Mouse (Mus musculus) heart, postnatal 0 days (tissue): Measurements from ENCODE around the gene Fam53b. TPM values are rescaled to one million over a fixed set of nuclear protein-coding genes. Genes with fewer than 3 reads are reported as not detected.

Experiments
- ATAC-seq: fragments of 200-750 bp; cut with Nextera tagmentation; 2 replicates; pipeline ENCODE4 v1.8.0; 2017; ENCODE audit warnings: low read depth, moderate number of reproducible peaks, moderate library complexity; ENCODE audit not compliant: insufficient read depth
- DNase-seq: peaks from one replicate; pipeline ENCODE4 v3.0.0-alpha.2; 2016; ENCODE audit warnings: low spot score
- H3K27ac ChIP-seq: fragments of 300-500 bp; sonication (generic); 2 replicates; pipeline ENCODE4 v1.5.1; 2014; ENCODE audit warnings: low read depth, mild to moderate bottlenecking
- H3K27me3 ChIP-seq: fragments of 300-500 bp; sonication (generic); 2 replicates; pipeline ENCODE4 v1.6.1; 2014; ENCODE audit warnings: low read length, mixed read lengths; ENCODE audit not compliant: control insufficient read depth, insufficient read depth
- H3K36me3 ChIP-seq: fragments of 300-500 bp; sonication (generic); replicated peaks from 2 replicates; pipeline ENCODE4 v1.6.1; 2014; ENCODE audit warnings: low read length, mixed read lengths; ENCODE audit not compliant: control insufficient read depth, insufficient read depth
- H3K4me1 ChIP-seq: fragments of 300-500 bp; sonication (generic); 2 replicates; pipeline ENCODE4 v1.6.1; 2014; ENCODE audit warnings: antibody characterized with exemption; ENCODE audit not compliant: control insufficient read depth, insufficient read depth
- H3K4me2 ChIP-seq: fragments of 300-500 bp; sonication (generic); 2 replicates; pipeline ENCODE4 v1.6.1; 2014; ENCODE audit warnings: low read depth, mild to moderate bottlenecking, low read length, moderate library complexity
- H3K4me3 ChIP-seq: fragments of 300-500 bp; sonication (generic); 2 replicates; pipeline ENCODE4 v1.5.1; 2014; ENCODE audit warnings: low read depth, low read length
- H3K9ac ChIP-seq: fragments of 300-500 bp; sonication (generic); replicated peaks from 2 replicates; pipeline ENCODE4 v1.6.1; 2014; ENCODE audit warnings: low read depth, low read length, mixed read lengths
- H3K9me3 ChIP-seq: fragments of 300-500 bp; sonication (generic); replicated peaks from 2 replicates; pipeline ENCODE4 v1.6.1; 2016; ENCODE audit warnings: low read length; ENCODE audit not compliant: control insufficient read depth
- CTCF ChIP-seq: IDR thresholded peaks from 2 replicates; pipeline ENCODE4 v1.5.1; 2016; ENCODE audit warnings: antibody characterized with exemption, control low read depth, low read depth
- EP300 ChIP-seq: IDR thresholded peaks from 2 replicates; pipeline ENCODE4 v1.6.1; 2016; ENCODE audit warnings: antibody characterized with exemption, low read depth
- WGBS: fragments of 180-500 bp; shearing (Covaris S2); extraction: QIAGEN DNeasy Blood & Tissue Kit; methylation state at CpG from one replicate; pipeline ENCODE4 v1.1.7; 2014; 5-methylcytosine and 5-hydroxymethylcytosine counted together
- polyA plus RNA-seq: library from polyadenylated mRNA; unstranded; fragments of >200 nt; fragmentation: Nextera tagmentation; extraction: Ambion mirVana; gene quantifications from 2 replicates; pipeline ENCODE4 v1.2.1, GENCODE M21; 2015
- total RNA-seq: library from RNA; depleted of rRNA; stranded (reverse); fragments of >200 nt; gene quantifications from 2 replicates; pipeline ENCODE4 v1.2.3, GENCODE M21; 2014; ENCODE audit warnings: low replicate concordance

Fam53b gene
- total and polyA plus RNA-seq, 2 experiments from 2014 or later = 13.1 to 18.6 TPM

- H3K4me3 ChIP-seq = no peak overlapping the region
- no peak overlapping the region for H3K9ac ChIP-seq
- no peak overlapping the region for H3K27ac ChIP-seq
- TF ChIP-seq CTCF (no peak), EP300 (no peak)
- H3K36me3 ChIP-seq = 0 out of 2 replicates have a peak, but pooled peaks cover 3% of the 10 kb centered on the region
- H3K27me3 ChIP-seq = no peaks in the 10 kb centered on the region
- no peaks in the 10 kb centered on the region for H3K9me3 ChIP-seq
- peaks cover 21% of the 10 kb centered on the region for H3K4me1 ChIP-seq
- ATAC-seq = no peak
- H3K4me2 ChIP-seq = no peak overlapping the region
- no peak for DNase-seq
- 87% methylated on average over 6 of the region's 6 CpGs for WGBS
These were observed 82.1 kb downstream of the Fam53b start for GRCm38 (mm10) chr7:132731558-132731957.

DNA sequence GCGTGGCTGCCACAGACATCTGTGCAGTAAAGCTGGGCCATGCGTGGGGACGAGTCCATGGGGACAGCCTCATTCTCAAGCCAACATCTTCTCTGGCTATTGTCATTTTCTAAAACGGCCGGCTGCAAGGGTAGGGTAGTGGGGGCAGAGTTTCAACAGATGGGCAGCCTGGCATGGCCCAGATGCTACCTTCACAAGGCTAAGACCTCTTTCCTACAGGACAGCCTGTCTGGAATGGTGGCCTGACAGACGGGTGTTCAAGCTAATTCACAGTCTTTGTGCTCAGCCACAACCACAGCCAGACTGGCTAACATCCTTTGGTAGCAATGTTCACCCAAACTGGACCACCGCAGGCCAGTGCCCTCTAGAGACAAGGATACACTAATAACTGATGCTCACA lies 83.2 kb downstream of the Fam53b start:
- no peak overlapping the region for H3K4me2 ChIP-seq
- no peak overlapping the region for H3K9ac ChIP-seq
- no peak overlapping the region for H3K4me3 ChIP-seq
- no peaks in the 10 kb centered on the region for H3K9me3 ChIP-seq
- no peak for ATAC-seq
- H3K27ac ChIP-seq = no peak overlapping the region
- TF ChIP-seq EP300 (no peak), CTCF (no peak)
- peaks cover 11% of the 10 kb centered on the region for H3K4me1 ChIP-seq
- H3K36me3 ChIP-seq = 0 out of 2 replicates have a peak, but pooled peaks cover 3% of the 10 kb centered on the region
- 80% methylated on average over 7 of the region's 7 CpGs for WGBS
- H3K27me3 ChIP-seq = no peaks in the 10 kb centered on the region
- DNase-seq = no peak

- WGBS = 77% methylated on average over 4 of the region's 4 CpGs
- no peak overlapping the region for H3K9ac ChIP-seq
- no peak overlapping the region for H3K4me3 ChIP-seq
- ATAC-seq (peak; percentile 30; the same call in 1 of the 2 replicates), DNase-seq (no peak)
- no peak for TF ChIP-seq CTCF
- TF ChIP-seq EP300 = no peak
- H3K27ac ChIP-seq = no peak overlapping the region
- 0 out of 2 replicates have a peak, but pooled peaks cover 3% of the 10 kb centered on the region for H3K36me3 ChIP-seq
- H3K9me3 ChIP-seq = no peaks in the 10 kb centered on the region
- H3K27me3 ChIP-seq = no peaks in the 10 kb centered on the region
- H3K4me2 ChIP-seq = no peak overlapping the region
- peaks cover 9% of the 10 kb centered on the region for H3K4me1 ChIP-seq
These were observed 84.4 kb downstream of the Fam53b start for GRCm38 (mm10) chr7:132729093-132729831.

DNA sequence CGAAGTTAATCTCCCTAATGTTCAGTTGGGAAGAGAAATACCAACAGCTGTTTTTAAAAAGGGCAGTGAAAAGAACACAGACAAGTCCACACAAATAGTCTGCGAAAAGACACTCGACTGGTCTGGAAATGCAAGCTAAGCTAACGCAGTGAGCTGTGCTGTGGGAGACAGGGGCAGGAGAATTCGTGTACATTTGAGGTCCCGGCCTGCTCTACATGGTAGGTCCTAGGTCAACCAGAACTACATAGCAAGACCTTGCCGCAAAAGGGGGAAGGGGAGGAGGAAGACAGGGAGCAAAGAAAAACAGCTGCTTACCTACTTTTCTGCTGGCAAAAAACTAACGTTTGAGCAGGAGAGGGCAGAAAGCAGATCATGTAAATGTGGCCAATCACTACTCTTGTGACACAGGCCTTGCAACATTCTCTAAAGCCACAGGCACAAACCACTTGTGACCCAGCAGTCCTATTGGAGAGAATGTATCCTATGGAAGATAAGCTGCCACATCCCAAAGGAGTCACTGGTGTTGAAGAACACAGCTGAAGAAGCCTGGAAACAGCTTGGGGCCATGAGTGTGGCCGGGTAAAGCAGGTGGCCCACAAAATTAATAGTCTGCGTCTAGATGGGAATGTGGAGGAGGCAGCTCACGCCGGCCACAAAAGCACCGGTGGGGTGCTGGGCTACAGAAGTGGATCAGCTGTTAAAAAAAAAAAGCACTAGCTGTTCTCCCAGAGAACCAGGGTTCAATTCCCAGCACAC lies 87.4 kb downstream of the Fam53b start:
- ATAC-seq (no peak), DNase-seq (no peak)
- no peaks in the 10 kb centered on the region for H3K27me3 ChIP-seq
- H3K4me1 ChIP-seq = peaks cover 25% of the 10 kb centered on the region
- no peaks in the 10 kb centered on the region for H3K9me3 ChIP-seq
- TF ChIP-seq CTCF (no peak), EP300 (no peak)
- H3K27ac ChIP-seq = peak overlapping the region; percentile 3; the same call in 1 of the 2 replicates
- 0 out of 2 replicates have a peak, but pooled peaks cover 3% of the 10 kb centered on the region for H3K36me3 ChIP-seq
- no peak overlapping the region for H3K4me3 ChIP-seq
- no peak overlapping the region for H3K9ac ChIP-seq
- 79% methylated on average over 13 of the region's 13 CpGs for WGBS
- H3K4me2 ChIP-seq = no peak overlapping the region

DNA sequence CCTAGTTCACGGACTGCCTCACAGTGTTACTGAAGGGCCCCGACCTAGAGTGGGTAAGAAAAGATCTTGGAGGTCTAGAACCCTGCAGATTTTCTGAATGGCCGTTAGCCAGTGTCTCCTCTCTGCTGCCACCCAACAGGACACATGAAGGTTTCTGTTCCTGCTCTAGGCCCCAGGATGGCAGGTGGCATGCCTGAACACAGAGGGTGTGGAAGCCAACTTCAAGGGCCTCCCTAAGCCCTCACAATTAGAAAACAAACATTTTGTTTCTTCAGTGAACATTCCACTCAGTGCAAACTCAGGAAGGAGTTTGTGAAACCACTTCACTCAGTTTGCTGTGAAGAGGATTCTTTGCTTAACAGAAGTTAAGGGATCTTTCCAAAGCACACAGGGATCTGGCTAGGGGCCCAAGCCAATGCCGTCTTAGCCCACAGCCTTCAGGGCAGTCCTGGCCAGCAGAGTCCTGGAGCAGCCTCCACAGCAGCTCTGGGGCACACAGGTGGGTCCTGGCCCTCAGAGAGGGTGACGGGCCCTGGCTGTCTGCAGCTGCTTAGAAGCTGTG lies 89.1 kb downstream of the Fam53b start:
- Histone ChIP-seq H3K4me1 (peaks cover 25% of the 10 kb centered on the region), H3K36me3 (0 out of 2 replicates have a peak, but pooled peaks cover 3% of the 10 kb centered on the region), H3K4me2 (no peak overlapping the region), H3K4me3 (no peak overlapping the region), H3K27me3 (no peaks in the 10 kb centered on the region), H3K9me3 (no peaks in the 10 kb centered on the region), H3K9ac (no peak overlapping the region), H3K27ac (peak overlapping the region; percentile 91)
- ATAC-seq = no peak
- WGBS = 64% methylated on average over 5 of the region's 5 CpGs
- no peak for DNase-seq
- TF ChIP-seq EP300 = no peak
- no peak for TF ChIP-seq CTCF
